Mouse (Mus musculus): ENCODE data around the gene Arhgap6.

DNA sequence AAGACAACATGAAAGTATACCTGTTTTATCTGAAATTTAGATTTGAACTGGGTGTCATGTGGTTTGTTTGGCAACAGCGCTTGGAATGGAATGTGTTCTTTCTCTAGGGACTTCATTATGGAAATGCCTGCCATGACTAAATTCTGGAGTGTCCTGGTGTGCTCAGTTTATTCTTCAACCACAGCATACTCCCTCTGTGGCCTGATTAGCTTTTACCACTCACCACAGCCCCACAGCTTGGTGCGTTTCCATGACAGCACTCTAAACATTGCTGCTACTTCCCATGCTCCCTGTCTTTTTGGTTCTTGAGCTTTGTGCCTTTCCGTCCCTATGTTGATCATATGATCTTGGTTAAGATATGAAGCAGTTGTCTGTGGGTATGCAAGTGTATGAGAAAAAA is 182.9 kb downstream of the Arhgap6 start:
- no peak for TF ChIP-seq CTCF (IDR thresholded peaks at IDR 0.05; ENCODE audit: extremely low read depth, insufficient read depth, insufficient read length, insufficient replicate concordance)
- TF ChIP-seq POLR2A (IDR thresholded peaks at IDR 0.05; ENCODE audit: low read depth, low read length), result no peak
